In genomic region chr14:24650195-24650901, GRCm38 (mm10) we compare ENCODE assay signal across 10 mouse cellular contexts.
DNase-seq lines count a peak whose midpoint lies in the region; ATAC-seq lines count a peak whose summit lies in the region.
"Had no signal": no experiment of that assay in that cellular context is flagged by ENCODE, and none has a peak within 500 bp of the region (broad histone marks: within the 10 kb centered on the region; RNA-seq: fewer than 3 reads in every experiment).

No protein-coding gene starts in this region.

- H3K9me3 ChIP-seq in forebrain, embryonic 15.5 days, result no peaks in the 10 kb centered on the region
- H3K9me3 ChIP-seq in midbrain, embryonic 13.5 days, result no peaks in the 10 kb centered on the region

- peak overlapping the region; percentile 81 for H3K27ac ChIP-seq in forebrain, embryonic 15.5 days (replicated peaks)
- peak overlapping the region; percentile 81 for H3K27ac ChIP-seq in midbrain, embryonic 13.5 days

- no peak overlapping the region for H3K4me2 ChIP-seq in forebrain, embryonic 15.5 days (replicated peaks)
- H3K4me2 ChIP-seq in midbrain, embryonic 13.5 days (replicated peaks), result no peak overlapping the region

- peak; percentile 18 for DNase-seq in MN1 (ENCODE audit: low spot score)
- DNase-seq in cerebellum, adult 18-20 months, result peak; percentile 56 to 58
- no peak for DNase-seq in adrenal gland, postnatal 36 days
- DNase-seq in right cerebral cortex, postnatal 36 days (ENCODE audit: low spot score in 2 of 2), result no peak
- DNase-seq in urinary bladder, postnatal 36 days (ENCODE audit: low spot score in 2 of 2), result no peak
- DNase-seq: lung, postnatal 14 days; right cerebral cortex, adult 18-20 months had no signal

- H3K9ac ChIP-seq in forebrain, embryonic 15.5 days (replicated peaks), result no peak overlapping the region; the same call in 1 of the 2 replicates
- 0 out of 2 replicates have a peak overlapping the region, but pooled peaks have one; percentile 15 for H3K9ac ChIP-seq in midbrain, embryonic 13.5 days (replicated peaks)

- 21% methylated on average over 7 of the region's 7 CpGs for WGBS in forebrain, embryonic 15.5 days
- WGBS in midbrain, embryonic 13.5 days, result 55% methylated on average over 7 of the region's 7 CpGs

- H3K36me3 ChIP-seq in forebrain, embryonic 15.5 days, result no peaks in the 10 kb centered on the region
- H3K36me3 ChIP-seq in midbrain, embryonic 13.5 days, result no peaks in the 10 kb centered on the region

- no peaks in the 10 kb centered on the region for H3K27me3 ChIP-seq in forebrain, embryonic 15.5 days
- H3K27me3 ChIP-seq in midbrain, embryonic 13.5 days, result no peaks in the 10 kb centered on the region

- H3K4me1 ChIP-seq in forebrain, embryonic 15.5 days, result peaks cover 40% of the 10 kb centered on the region
- peaks cover 37% of the 10 kb centered on the region for H3K4me1 ChIP-seq in midbrain, embryonic 13.5 days (replicated peaks)

- ATAC-seq in forebrain, embryonic 15.5 days (replicated peaks), result peak; percentile 34
- ATAC-seq in midbrain, embryonic 13.5 days, result peak; percentile 75
- no peak for ATAC-seq in megakaryocyte-erythroid progenitor cell, adult 5-6 weeks (replicated peaks; ENCODE audit: low FRiP score, low TSS enrichment, poor library complexity, severe bottlenecking)

- H3K4me3 ChIP-seq in forebrain, embryonic 15.5 days, result no peak overlapping the region
- no peak overlapping the region for H3K4me3 ChIP-seq in midbrain, embryonic 13.5 days (replicated peaks)

Comparison
In these comparisons a context has a peak if more than half of its experiments do, and no peak if none do; other contexts are left out.
1. DNase-seq: peak in MN1 (single experiment) and cerebellum, adult 18-20 months (2 of 2); none in adrenal gland, postnatal 36 days (0 of 2), right cerebral cortex, postnatal 36 days (0 of 2) and urinary bladder, postnatal 36 days (0 of 2).